Mouse (Mus musculus): ENCODE results near the gene Sbno1. TPM values are rescaled to one million over a fixed set of nuclear protein-coding genes. Genes with fewer than 3 reads are reported as not detected.
"Not testable (repeated sequence)": the region's sequence is repeated elsewhere in the genome, so short reads cannot be mapped to it uniquely, and the experiment has no call there.

The Sbno1 gene
- total and polyA plus RNA-seq, 3 experiments: 32.4 to 500 (median 38.8) TPM

DNA sequence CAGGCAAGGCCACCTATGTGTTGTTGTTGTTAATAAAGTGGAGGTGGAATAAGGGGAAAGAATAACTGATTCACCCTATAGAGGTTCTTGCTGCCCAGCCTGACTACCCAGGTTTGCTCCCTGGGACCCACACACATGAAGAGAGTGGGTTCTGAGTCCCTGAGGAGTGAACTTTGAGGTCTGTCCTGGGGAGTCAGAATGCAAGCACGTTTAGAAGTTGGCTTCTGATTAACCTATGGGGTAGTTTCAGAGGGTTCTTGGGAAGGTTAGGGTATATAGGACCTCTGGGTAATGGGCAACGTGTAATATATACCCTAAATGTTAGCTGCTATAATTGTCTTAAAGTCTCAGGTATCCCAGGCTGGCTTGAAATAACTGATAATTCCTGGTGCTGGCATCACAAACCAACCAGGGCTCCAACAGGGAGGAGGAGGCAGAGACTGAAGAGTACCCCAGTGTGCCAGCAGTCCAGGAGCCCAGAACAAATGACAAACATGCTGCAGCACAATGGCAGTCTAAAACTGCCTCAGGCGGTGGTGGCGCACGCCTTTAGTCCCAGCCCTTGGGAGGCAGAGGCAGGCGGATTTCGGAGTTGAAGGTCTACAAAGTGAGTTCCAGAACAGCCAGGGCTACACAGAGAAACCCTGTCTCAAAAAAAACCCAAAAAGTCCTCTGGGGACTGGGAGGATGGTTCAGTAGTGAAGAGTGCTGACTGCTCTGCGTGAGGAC, 36.7 kb upstream of the Sbno1 start:
- no peaks in the 10 kb centered on the region for H3K9me3 ChIP-seq (replicated peaks; ENCODE audit: insufficient read depth, low read length)
- H3K9ac ChIP-seq (ENCODE audit: control insufficient read depth, low read depth, low read length, poor library complexity, severe bottlenecking): no peak overlapping the region
- no peaks in the 10 kb centered on the region for H3K27me3 ChIP-seq (ENCODE audit: control insufficient read depth in 1 of 2, insufficient read depth in 2 of 2, low read length in 2 of 2)
- H3K27ac ChIP-seq (ENCODE audit: control insufficient read depth, low read depth, low read length): no peak overlapping the region
- H3K4me3 ChIP-seq (ENCODE audit: control insufficient read depth in 1 of 2, insufficient read depth in 1 of 2, low read depth in 2 of 2, low read length in 2 of 2): no peak overlapping the region
- no peak for DNase-seq (ENCODE audit: low read depth, low spot score)
- no peaks in the 10 kb centered on the region; a peak in 1 of 4 replicates for H3K36me3 ChIP-seq (ENCODE audit: control insufficient read depth in 1 of 2, insufficient read depth in 2 of 2, low read length in 2 of 2)
- H3K79me2 ChIP-seq (ENCODE audit: control insufficient read depth, insufficient read depth, low read length, poor library complexity): no peaks in the 10 kb centered on the region
- H3K4me1 ChIP-seq (ENCODE audit: control insufficient read depth in 1 of 2, insufficient read depth in 2 of 2, low read length in 2 of 2): 0 out of 4 replicates have a peak, but pooled peaks cover 0 to 2% of the 10 kb centered on the region in 2 experiments
- TF ChIP-seq RAD21 (IDR thresholded peaks at IDR 0.05; ENCODE audit: low read depth, low read length) (no peak), RCOR1 (IDR thresholded peaks at IDR 0.05; ENCODE audit: low read depth, low read length) (no peak), POLR2A (IDR thresholded peaks at IDR 0.05; ENCODE audit: control insufficient read depth in 1 of 2, insufficient read depth in 1 of 2, low read depth in 1 of 2, low read length in 2 of 2, poor library complexity in 1 of 2) (peak in 1 of 2 experiments; percentile 38; a peak in 2 of 4 replicates), SIN3A (IDR thresholded peaks at IDR 0.05; ENCODE audit: low read length) (no peak), MEF2A (IDR thresholded peaks at IDR 0.05; ENCODE audit: extremely low read depth, insufficient replicate concordance, low read depth, low read length, poor library complexity, severe bottlenecking) (no peak), GATA1 (IDR thresholded peaks at IDR 0.05; ENCODE audit: low read depth, low read length) (no peak), GABPA (IDR thresholded peaks at IDR 0.05; ENCODE audit: low read depth, low read length) (no peak), POLR2AphosphoS2 (IDR thresholded peaks at IDR 0.05; ENCODE audit: low read length) (peak; percentile 70; the same call in 1 of the 2 replicates), NRF1 (IDR thresholded peaks at IDR 0.05; ENCODE audit: insufficient read depth, low read depth, low read length, poor library complexity, severe bottlenecking) (no peak), TAL1 (IDR thresholded peaks at IDR 0.05; ENCODE audit: low read length) (no peak)

DNA sequence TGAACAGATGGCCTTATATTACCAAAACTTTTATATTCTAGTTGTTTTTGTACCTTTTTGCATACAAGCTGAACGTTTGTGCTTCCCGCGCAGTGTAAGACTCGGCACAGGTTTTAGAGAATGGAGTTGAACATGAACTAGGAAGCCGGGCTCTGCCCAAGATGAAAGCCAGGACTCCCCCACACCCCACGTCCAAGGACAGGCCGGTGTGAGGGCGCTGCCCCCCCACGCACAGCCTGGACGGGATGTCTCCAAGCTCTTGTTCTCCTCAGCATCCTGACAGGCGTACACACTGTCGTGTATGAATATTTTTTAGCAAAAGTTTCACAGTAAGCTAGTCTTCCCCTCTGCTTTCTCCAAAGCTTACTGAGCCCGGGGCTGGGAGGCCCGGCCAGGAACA, 35.1 kb upstream of the Sbno1 start:
- not testable (repeated sequence) for H3K36me3 ChIP-seq (ENCODE audit: control insufficient read depth in 1 of 2, insufficient read depth in 2 of 2, low read length in 2 of 2); H3K27ac ChIP-seq (ENCODE audit: control insufficient read depth, low read depth, low read length); H3K27me3 ChIP-seq (ENCODE audit: control insufficient read depth in 1 of 2, insufficient read depth in 2 of 2, low read length in 2 of 2); H3K9ac ChIP-seq (ENCODE audit: control insufficient read depth, low read depth, low read length, poor library complexity, severe bottlenecking); H3K4me3 ChIP-seq (ENCODE audit: control insufficient read depth in 1 of 2, insufficient read depth in 1 of 2, low read depth in 2 of 2, low read length in 2 of 2); H3K9me3 ChIP-seq (replicated peaks; ENCODE audit: insufficient read depth, low read length); DNase-seq (ENCODE audit: low read depth, low spot score); H3K79me2 ChIP-seq (ENCODE audit: control insufficient read depth, insufficient read depth, low read length, poor library complexity); H3K4me1 ChIP-seq (ENCODE audit: control insufficient read depth in 1 of 2, insufficient read depth in 2 of 2, low read length in 2 of 2)

DNA sequence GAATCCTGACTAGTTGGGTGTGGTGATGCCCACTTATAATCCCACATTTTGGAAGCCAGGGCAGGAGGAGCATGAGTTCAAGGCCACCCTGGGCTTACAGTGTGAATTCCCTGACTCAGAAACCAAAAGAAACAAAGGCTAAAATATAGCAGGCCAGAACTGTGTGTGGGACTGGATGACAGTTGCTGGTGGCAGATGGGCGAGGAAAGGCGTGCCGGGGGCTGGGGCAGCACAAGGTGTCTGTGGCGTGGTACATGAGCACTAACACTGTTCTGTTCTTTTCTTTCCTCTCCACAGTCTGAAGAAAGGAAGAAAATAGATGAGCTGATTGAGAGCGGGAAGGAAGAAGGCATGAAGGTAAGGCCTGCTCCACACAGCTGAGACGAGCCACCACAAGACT, 31.0 kb upstream of the Sbno1 start:
- DNase-seq (ENCODE audit: low read depth, low spot score): no peak
- H3K27ac ChIP-seq (ENCODE audit: control insufficient read depth, low read depth, low read length): no peak overlapping the region

More for the DNA sequence above, 31.0 kb upstream of the Sbno1 start:
- no peaks in the 10 kb centered on the region for H3K4me1 ChIP-seq (ENCODE audit: control insufficient read depth in 1 of 2, insufficient read depth in 2 of 2, low read length in 2 of 2)
- H3K79me2 ChIP-seq (ENCODE audit: control insufficient read depth, insufficient read depth, low read length, poor library complexity): no peaks in the 10 kb centered on the region; the same call in 1 of the 2 replicates
- no peaks in the 10 kb centered on the region for H3K27me3 ChIP-seq (ENCODE audit: control insufficient read depth in 1 of 2, insufficient read depth in 2 of 2, low read length in 2 of 2)
- no peak overlapping the region for H3K9ac ChIP-seq (ENCODE audit: control insufficient read depth, low read depth, low read length, poor library complexity, severe bottlenecking)
- no peak overlapping the region for H3K4me3 ChIP-seq (ENCODE audit: control insufficient read depth in 1 of 2, insufficient read depth in 1 of 2, low read depth in 2 of 2, low read length in 2 of 2)
- peaks cover 0 to 6% of the 10 kb centered on the region in 2 experiments; a peak in 3 of 4 replicates for H3K36me3 ChIP-seq (ENCODE audit: control insufficient read depth in 1 of 2, insufficient read depth in 2 of 2, low read length in 2 of 2)
- no peaks in the 10 kb centered on the region for H3K9me3 ChIP-seq (replicated peaks; ENCODE audit: insufficient read depth, low read length)
- no peak for TF ChIP-seq CHD1 (IDR thresholded peaks at IDR 0.05; ENCODE audit: low read depth, low read length)
- TF ChIP-seq NELFE (IDR thresholded peaks at IDR 0.05; ENCODE audit: low read depth, low read length): no peak
- TF ChIP-seq MXI1 (IDR thresholded peaks at IDR 0.05; ENCODE audit: low read depth, low read length): no peak
- TF ChIP-seq POLR2AphosphoS2 (IDR thresholded peaks at IDR 0.05; ENCODE audit: low read length): no peak
- no peak for TF ChIP-seq GABPA (IDR thresholded peaks at IDR 0.05; ENCODE audit: low read depth, low read length)
- no peak for TF ChIP-seq EP300 (IDR thresholded peaks at IDR 0.05; ENCODE audit: low read depth in 1 of 2, low read length in 2 of 2)
- no peak for TF ChIP-seq ZMIZ1 (IDR thresholded peaks at IDR 0.05; ENCODE audit: low read depth, low read length)
- TF ChIP-seq CTCF (IDR thresholded peaks at IDR 0.05 in 2 of 3, conservative IDR thresholded peaks at IDR 0.05 in 1 of 3; ENCODE audit: control insufficient read depth in 1 of 3, insufficient read depth in 1 of 3, low read depth in 2 of 3, low read length in 3 of 3, poor library complexity in 1 of 3, severe bottlenecking in 1 of 3): no peak
- no peak for TF ChIP-seq POLR2A (IDR thresholded peaks at IDR 0.05; ENCODE audit: control insufficient read depth in 1 of 2, insufficient read depth in 1 of 2, low read depth in 1 of 2, low read length in 2 of 2, poor library complexity in 1 of 2)

All from MEL (cell line).